Mouse (Mus musculus) embryonic facial prominence, embryonic 15.5 days (tissue): ENCODE results near the gene Sufu. TPM values are rescaled to one million over a fixed set of nuclear protein-coding genes. Genes with fewer than 3 reads are reported as not detected.
A peak's percentile ranks its signal among the peaks of the same experiment; 100 is the strongest.

Experiments used
- ATAC-seq: fragments of 200-750 bp; cut with Nextera tagmentation; 2 replicates; pipeline ENCODE4 v1.8.0; 2017; ENCODE audit warnings: low read depth, moderate TSS enrichment; ENCODE audit not compliant: insufficient number of reproducible peaks, low FRiP score, low TSS enrichment
- H3K27ac ChIP-seq: fragments of 300-500 bp; sonication (generic); replicated peaks from 2 replicates; pipeline ENCODE4 v1.5.1; 2015; ENCODE audit warnings: mild to moderate bottlenecking, inconsistent platforms
- H3K27me3 ChIP-seq: fragments of 300-500 bp; sonication (generic); 2 replicates; pipeline ENCODE4 v1.6.1; 2015; ENCODE audit warnings: inconsistent platforms
- H3K36me3 ChIP-seq: fragments of 300-500 bp; sonication (generic); 2 replicates; pipeline ENCODE4 v1.6.1; 2015; ENCODE audit warnings: mild to moderate bottlenecking, inconsistent platforms
- H3K4me1 ChIP-seq: fragments of 300-500 bp; sonication (generic); 2 replicates; pipeline ENCODE4 v1.6.1; 2015; ENCODE audit warnings: inconsistent platforms
- H3K4me2 ChIP-seq: fragments of 300-500 bp; sonication (generic); replicated peaks from 2 replicates; pipeline ENCODE4 v1.6.1; 2015; ENCODE audit warnings: mild to moderate bottlenecking, inconsistent platforms
- H3K4me3 ChIP-seq: fragments of 300-500 bp; sonication (generic); replicated peaks from 2 replicates; pipeline ENCODE4 v1.5.1; 2015; ENCODE audit warnings: mild to moderate bottlenecking, inconsistent platforms
- H3K9ac ChIP-seq: fragments of 300-500 bp; sonication (generic); 2 replicates; pipeline ENCODE4 v1.6.1; 2015; ENCODE audit warnings: inconsistent platforms
- H3K9me3 ChIP-seq: fragments of 300-500 bp; sonication (generic); replicated peaks from 2 replicates; pipeline ENCODE4 v1.6.1; 2016; ENCODE audit warnings: inconsistent platforms
- WGBS: fragments of 180-500 bp; shearing (Covaris S2); methylation state at CpG from one replicate; pipeline ENCODE4 v1.1.7; 2015; 5-methylcytosine and 5-hydroxymethylcytosine counted together
- polyA plus RNA-seq: library from polyadenylated mRNA; unstranded; fragments of >200 nt; fragmentation: Nextera tagmentation; extraction: Ambion mirVana; gene quantifications from 2 replicates; pipeline ENCODE4 v1.2.1, GENCODE M21; 2015

Sufu gene
- polyA plus RNA-seq, 1 experiment from 2014 or later: 38.4 TPM

DNA sequence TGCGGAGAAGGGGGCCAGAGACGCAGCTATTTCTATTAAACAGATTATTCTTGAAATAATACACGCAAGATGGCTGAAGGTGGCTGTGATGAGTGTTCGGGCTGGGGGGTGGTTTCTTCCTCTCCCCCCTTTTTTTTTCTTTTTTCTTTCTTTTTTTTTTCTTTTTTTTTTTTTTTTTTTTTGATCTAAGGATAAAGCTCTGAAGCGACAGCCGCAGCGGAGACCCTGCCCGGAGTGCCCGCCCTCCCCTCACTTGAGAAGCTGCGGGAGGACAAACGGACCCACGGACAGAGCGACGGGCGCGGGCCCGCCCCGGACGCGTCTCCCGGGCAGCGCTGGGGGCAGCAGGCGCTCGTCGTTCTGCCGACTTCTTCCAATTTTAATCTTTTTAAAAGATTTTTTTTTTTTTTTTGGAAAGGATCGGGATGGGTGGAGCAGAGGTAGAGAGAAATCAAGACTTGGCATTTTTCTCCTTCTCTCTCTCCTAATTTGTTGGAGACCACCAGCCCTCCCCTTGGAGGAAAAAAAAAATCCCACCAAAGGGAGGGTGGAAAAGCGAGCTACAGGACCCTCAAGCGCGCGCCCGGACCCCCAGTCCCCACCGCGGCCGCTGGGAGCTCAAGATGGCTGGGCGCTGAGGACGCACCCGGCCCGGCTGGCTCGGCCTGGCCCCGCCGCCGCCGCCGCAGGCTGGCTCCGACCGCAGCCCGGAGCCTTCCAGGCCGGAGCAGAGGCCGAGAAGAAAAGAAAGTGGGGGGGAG lies 104.1 kb downstream of the Sufu start:
- under 1% methylated on average over 45 of the region's 50 CpGs for WGBS
- peak; percentile 5; the same call in 1 of the 2 replicates for ATAC-seq
- Histone ChIP-seq H3K4me1 (peaks cover 28% of the 10 kb centered on the region), H3K9me3 (no peaks in the 10 kb centered on the region), H3K27me3 (no peaks in the 10 kb centered on the region), H3K27ac (peak overlapping the region; percentile 98), H3K36me3 (peaks cover 3% of the 10 kb centered on the region; the same call in 1 of the 2 replicates), H3K4me2 (peak overlapping the region; percentile 94), H3K9ac (peak overlapping the region; percentile 58), H3K4me3 (peak overlapping the region; percentile 87)

DNA sequence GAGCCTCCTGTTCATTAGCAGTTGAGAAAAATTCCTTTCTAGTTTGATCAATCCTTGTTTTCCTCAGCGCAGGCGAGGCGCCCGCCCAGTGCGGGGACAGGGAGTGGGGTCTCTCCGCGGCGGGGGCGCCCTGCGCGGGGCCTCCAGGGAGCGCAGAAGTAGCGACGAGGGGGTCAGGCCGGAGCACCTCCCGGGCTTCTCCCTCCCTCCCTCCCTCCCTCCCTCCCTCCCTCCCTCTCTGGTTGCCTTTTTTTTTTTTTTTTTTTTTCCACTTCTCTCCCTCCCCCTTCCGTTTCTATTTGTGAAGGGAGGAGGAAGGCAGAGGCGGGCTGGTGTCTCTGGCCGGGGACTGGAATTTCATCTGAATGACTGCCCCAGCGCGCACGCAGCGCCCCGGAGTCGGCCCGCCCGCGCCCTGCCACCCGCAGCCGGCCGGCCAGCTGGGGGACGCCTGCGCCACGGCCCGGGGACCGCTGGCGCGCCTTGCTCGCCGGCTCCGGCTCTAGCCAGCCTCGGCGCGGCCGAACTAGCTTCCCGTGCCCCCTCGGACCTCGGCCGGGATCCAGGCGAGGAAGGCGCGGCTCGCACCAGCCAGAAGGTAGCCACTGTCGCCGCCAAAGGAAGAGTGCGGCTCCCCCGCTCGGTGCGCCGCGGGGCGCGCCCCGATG lies 104.8 kb downstream of the Sufu start, which contains the start of gene Trim8:
Gene Trim8, plus strand, starts transcription at position 302 of the 668 bp plus-strand sequence.
- peak within 1 kb of the TSS; percentile 98 for H3K27ac ChIP-seq
- H3K9ac ChIP-seq: peak within 1 kb of the TSS; percentile 84
- H3K9me3 ChIP-seq: no peaks in the 10 kb centered on the region
- H3K36me3 ChIP-seq: peaks cover 4% of the 10 kb centered on the region; the same call in 1 of the 2 replicates
- ATAC-seq: peak; percentile 52
- peak within 1 kb of the TSS; percentile 94 for H3K4me2 ChIP-seq
- H3K4me3 ChIP-seq: peak within 1 kb of the TSS; percentile 87
- no peaks in the 10 kb centered on the region for H3K27me3 ChIP-seq
- WGBS: 0% methylated on average over 53 of the region's 64 CpGs
- peaks cover 36% of the 10 kb centered on the region for H3K4me1 ChIP-seq

DNA sequence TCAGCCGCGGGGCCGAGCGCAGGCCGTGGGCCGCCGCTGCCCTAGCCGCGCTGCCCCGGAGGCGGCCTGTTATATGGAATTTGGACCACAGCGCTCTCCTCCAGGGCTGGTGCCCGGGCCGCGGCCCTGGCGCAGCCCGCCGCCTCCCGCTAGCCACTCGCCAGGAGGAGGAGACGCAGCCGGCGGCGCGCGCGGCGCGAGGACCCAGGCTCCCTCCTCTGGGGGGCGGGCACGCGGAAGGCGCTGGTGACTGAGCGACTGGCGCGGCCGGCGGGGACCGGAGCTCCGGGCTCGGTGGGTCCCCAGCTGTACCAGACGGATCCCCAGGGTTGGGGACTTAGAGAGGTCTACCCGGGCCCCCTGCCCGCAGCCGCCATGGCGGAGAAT lies 105.4 kb downstream of the Sufu start:
- under 1% methylated on average over 38 of the region's 46 CpGs for WGBS
- H3K9ac ChIP-seq: peak overlapping the region; percentile 84
- no peak for ATAC-seq
- peak overlapping the region; percentile 98 for H3K27ac ChIP-seq
- peaks cover 41% of the 10 kb centered on the region for H3K4me1 ChIP-seq
- peak overlapping the region; percentile 94 for H3K4me2 ChIP-seq
- no peaks in the 10 kb centered on the region for H3K9me3 ChIP-seq
- peak overlapping the region; percentile 87 for H3K4me3 ChIP-seq
- H3K27me3 ChIP-seq: no peaks in the 10 kb centered on the region
- peaks cover 4% of the 10 kb centered on the region; the same call in 1 of the 2 replicates for H3K36me3 ChIP-seq

DNA sequence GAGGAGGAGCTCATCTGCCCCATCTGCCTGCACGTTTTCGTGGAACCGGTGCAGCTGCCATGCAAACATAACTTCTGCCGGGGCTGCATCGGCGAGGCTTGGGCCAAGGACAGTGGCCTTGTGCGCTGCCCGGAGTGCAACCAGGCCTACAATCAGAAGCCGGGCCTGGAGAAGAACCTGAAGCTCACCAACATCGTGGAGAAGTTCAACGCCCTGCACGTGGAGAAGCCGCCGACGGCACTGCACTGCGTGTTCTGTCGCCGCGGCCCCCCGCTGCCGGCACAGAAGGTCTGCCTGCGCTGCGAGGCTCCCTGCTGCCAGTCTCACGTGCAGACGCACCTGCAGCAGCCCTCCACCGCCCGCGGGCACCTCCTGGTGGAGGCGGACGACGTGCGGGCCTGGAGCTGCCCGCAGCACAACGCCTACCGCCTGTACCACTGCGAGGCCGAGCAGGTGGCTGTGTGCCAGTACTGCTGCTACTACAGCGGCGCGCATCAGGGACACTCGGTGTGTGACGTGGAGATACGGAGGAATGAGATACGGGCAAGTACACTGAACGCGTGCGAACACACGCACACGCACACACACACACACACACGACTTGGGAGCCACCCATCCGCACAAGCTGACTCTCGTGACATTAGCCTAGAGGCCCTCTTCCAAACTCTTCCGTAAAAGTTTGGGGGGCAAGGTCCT lies 105.9 kb downstream of the Sufu start:
- Histone ChIP-seq H3K4me1 (peaks cover 47% of the 10 kb centered on the region), H3K27me3 (no peaks in the 10 kb centered on the region), H3K9me3 (no peaks in the 10 kb centered on the region), H3K4me2 (peak overlapping the region; percentile 94), H3K9ac (peak overlapping the region; percentile 84), H3K27ac (peak overlapping the region; percentile 98), H3K4me3 (peak overlapping the region; percentile 87), H3K36me3 (peaks cover 10% of the 10 kb centered on the region)
- no peak for ATAC-seq
- under 1% methylated on average over 53 of the region's 53 CpGs for WGBS

DNA sequence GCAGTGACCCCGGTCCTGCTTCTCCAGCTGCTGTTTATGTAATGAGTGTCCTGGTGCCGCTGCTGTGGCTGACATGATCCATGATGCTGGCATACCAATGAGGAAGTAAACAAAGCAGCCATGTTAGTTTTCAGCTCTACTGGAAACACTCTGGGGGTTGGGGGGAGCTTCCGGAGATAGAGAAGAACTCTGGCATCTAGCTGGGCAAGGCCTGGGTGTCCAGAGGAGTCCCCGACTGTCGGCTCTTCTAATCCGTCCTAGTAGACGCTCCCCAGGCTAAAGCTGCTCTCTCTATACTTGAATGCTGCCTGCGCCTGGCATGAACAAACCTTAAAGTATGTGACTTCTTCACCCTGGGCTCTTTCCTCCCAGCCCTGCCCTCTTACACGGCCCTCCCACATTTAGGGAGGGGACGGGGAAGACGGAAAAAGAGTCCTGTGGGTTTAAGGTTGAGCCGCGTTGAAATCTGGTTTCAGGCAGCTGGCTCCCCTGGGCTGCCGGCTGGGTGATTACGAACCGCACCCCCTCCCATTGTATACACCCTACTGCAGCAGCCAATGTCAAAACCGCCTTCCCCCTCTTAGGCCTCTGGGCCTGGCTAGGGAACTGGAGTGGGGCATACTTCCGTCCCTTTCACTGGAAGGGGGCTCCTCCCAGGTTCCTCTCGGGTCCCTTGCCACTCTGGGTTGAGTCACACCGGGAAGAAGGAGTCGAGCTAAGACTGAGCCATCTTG lies 106.8 kb downstream of the Sufu start:
- Histone ChIP-seq H3K27ac (peak overlapping the region; percentile 98), H3K9me3 (no peaks in the 10 kb centered on the region), H3K4me2 (peak overlapping the region; percentile 94), H3K4me1 (peaks cover 56% of the 10 kb centered on the region), H3K36me3 (peaks cover 17% of the 10 kb centered on the region), H3K9ac (peak overlapping the region; percentile 84), H3K4me3 (peak overlapping the region; percentile 87), H3K27me3 (no peaks in the 10 kb centered on the region)
- 1% methylated on average over 21 of the region's 21 CpGs for WGBS
- ATAC-seq: peak; percentile 65

DNA sequence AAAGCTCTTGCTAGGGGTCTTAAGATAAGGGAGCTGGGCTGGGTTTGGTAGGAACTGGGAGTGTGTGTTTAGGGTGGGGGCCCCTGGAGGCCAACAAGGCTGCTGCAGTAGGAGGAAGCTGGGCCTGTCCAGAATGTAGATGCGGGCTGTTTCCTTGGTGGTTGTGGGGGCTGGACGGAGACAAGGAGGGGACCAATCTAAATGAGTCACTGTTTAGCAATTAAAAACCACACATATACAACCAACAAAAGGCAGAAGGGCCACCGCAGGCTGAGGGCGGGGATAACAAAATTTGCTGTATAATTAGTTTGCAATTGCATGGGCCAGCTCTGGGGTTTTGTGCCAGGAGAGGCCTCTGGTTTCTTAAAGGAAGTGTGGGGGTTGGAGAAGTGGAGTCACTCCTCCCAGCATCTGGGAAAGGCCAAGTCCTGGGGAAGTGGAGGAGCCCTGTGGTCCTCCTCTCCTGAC lies 107.4 kb downstream of the Sufu start:
- ATAC-seq: peak; percentile 7; the same call in 1 of the 2 replicates
- 1% methylated on average over 4 of the region's 4 CpGs for WGBS
- Histone ChIP-seq H3K9me3 (no peaks in the 10 kb centered on the region), H3K9ac (peak overlapping the region; percentile 84), H3K27me3 (no peaks in the 10 kb centered on the region), H3K4me1 (peaks cover 62% of the 10 kb centered on the region), H3K36me3 (peaks cover 17% of the 10 kb centered on the region), H3K27ac (peak overlapping the region; percentile 98), H3K4me2 (peak overlapping the region; percentile 94), H3K4me3 (peak overlapping the region; percentile 87)

DNA sequence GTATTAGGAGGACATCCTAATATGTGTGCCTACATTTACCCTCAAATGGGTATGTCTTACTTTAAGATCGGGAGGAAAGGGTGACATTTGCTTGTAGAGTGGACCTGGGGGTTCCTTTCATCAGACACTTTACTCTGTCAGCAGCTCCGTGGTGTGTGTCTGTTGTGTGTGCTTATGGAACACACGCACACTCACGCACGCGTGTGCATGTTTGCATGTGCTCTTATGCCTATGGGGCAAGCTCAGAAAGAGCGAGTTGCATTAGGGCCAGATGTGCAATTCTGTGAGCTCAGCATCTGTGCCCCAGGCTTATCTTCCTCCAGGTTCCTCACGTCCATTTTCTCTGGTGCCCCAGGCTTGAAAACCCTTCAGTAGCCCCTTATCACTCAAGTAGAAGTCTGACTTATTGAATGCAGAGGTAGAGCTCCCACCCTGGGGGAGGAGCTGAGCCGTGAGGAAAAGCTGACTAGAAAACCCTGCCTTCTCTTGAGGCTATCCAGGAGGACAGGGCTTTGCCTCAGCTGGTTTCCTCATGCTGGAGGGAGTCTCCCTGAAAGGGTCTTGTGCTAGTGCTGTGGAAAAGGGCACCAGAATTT lies 108.2 kb downstream of the Sufu start:
- no peak for ATAC-seq
- Histone ChIP-seq H3K4me3 (peak overlapping the region; percentile 87), H3K9ac (peak overlapping the region; percentile 84), H3K9me3 (no peaks in the 10 kb centered on the region), H3K27me3 (no peaks in the 10 kb centered on the region), H3K4me1 (peaks cover 66% of the 10 kb centered on the region), H3K36me3 (peaks cover 17% of the 10 kb centered on the region), H3K4me2 (peak overlapping the region; percentile 94), H3K27ac (peak overlapping the region; percentile 98)
- 35% methylated on average over 9 of the region's 9 CpGs for WGBS

DNA sequence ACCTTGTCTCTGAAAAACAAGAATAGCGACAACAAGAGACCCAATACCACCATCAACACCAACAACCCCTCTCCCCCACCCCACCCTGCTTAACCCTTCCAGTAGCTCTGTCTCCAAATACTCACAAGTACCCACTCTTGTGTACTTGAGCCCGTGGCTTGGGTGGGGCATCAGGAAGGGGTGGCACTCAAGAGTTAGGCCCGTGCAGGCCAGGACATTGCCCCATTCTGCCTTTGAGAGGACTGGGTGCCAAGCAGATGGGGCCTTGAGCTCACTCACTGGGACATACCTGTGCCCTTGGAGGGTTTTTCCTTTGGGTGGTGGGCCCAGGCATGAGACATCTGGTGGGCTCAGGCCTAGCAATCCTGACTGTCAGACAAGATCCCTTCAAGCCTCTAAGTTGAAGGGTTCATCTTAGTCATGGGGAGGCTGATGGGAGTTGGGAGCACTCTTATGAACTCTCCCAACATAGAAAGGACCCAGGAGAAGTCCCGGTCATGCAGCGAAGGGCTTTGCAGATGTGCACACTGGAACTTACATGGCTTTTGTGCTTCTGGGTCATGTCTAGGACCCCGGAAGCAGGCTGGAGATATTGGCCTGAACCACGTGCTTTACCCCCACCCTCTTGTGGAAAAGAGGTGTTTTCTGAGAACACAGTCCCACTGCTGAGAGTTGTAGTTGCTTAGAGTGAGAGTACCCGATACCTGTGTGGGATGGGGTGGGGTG lies 109.1 kb downstream of the Sufu start:
- Histone ChIP-seq H3K9me3 (no peaks in the 10 kb centered on the region), H3K27ac (no peak overlapping the region), H3K9ac (no peak overlapping the region), H3K36me3 (peaks cover 17% of the 10 kb centered on the region), H3K4me3 (peak overlapping the region; percentile 87), H3K4me2 (peak overlapping the region; percentile 94), H3K4me1 (peaks cover 72% of the 10 kb centered on the region), H3K27me3 (no peaks in the 10 kb centered on the region)
- WGBS: 79% methylated on average over 8 of the region's 8 CpGs
- no peak for ATAC-seq

DNA sequence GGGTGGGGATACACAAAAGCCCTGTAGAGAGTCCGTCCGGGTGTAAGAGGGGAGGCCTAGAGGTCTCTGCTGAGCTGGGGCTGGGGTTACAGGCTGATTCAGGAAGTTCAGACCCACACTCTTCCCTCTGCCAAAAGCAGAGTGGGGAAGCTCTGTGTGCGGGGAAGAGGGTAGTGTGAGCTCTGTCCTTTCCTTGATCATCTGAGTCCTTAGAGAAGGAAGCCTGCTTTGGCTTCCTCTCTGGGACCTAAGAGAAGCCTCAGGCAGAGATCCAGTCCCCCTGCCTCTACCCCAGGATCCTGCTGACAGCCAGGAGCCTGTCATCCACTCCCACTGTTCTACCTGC lies 109.6 kb downstream of the Sufu start:
- H3K4me3 ChIP-seq: no peak overlapping the region
- H3K36me3 ChIP-seq: peaks cover 17% of the 10 kb centered on the region
- H3K9ac ChIP-seq: no peak overlapping the region
- ATAC-seq: no peak
- peaks cover 72% of the 10 kb centered on the region for H3K4me1 ChIP-seq
- H3K4me2 ChIP-seq: peak overlapping the region; percentile 12; the same call in 1 of the 2 replicates
- H3K27ac ChIP-seq: no peak overlapping the region; the same call in 1 of the 2 replicates
- no peaks in the 10 kb centered on the region for H3K9me3 ChIP-seq
- no peaks in the 10 kb centered on the region for H3K27me3 ChIP-seq
- WGBS: 56% methylated on average over 3 of the region's 3 CpGs

DNA sequence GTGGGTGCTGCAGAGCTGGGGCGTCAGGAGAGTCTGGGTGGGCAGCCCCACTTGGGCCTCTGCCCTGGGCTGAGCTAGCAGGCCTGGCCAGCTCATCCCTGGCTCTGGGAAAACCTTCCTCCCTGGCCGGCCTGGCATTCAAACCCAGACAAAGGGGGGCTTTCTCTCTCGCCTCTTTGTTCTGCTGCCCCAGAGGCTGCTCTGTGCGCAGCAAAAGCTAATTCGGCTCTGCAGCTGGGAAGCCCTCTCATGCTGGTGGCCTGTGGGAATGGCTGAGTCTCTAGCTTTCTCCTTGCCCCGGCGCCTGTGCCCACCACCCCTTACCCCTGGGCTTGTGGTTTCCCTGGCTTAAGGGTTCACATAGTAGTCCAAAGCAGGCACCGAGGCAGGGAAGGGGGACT lies 110.5 kb downstream of the Sufu start:
- peaks cover 72% of the 10 kb centered on the region for H3K4me1 ChIP-seq

More for the DNA sequence above, 110.5 kb downstream of the Sufu start:
- no peak overlapping the region for H3K9ac ChIP-seq
- H3K4me2 ChIP-seq: no peak overlapping the region
- H3K27ac ChIP-seq: peak overlapping the region; percentile 12; the same call in 1 of the 2 replicates
- H3K36me3 ChIP-seq: peaks cover 21% of the 10 kb centered on the region
- ATAC-seq: no peak
- no peaks in the 10 kb centered on the region for H3K9me3 ChIP-seq
- H3K4me3 ChIP-seq: no peak overlapping the region
- 51% methylated on average over 8 of the region's 8 CpGs for WGBS
- no peaks in the 10 kb centered on the region for H3K27me3 ChIP-seq
